Mouse (Mus musculus): ENCODE data around the gene Klhl36. TPM values are rescaled to one million over a fixed set of nuclear protein-coding genes. Genes with fewer than 3 reads are reported as not detected.

Klhl36 gene
- polyA plus RNA-seq, 1 experiment from 2014 or later: 11.0 TPM

GRCm38 (mm10) chr8:119913181-119913580 lies 51.1 kb downstream of the Klhl36 start:
- Histone ChIP-seq H3K9me3 (no peaks in the 10 kb centered on the region), H3K4me2 (replicated peaks) (peak overlapping the region; percentile 87; the same call in 1 of the 2 replicates), H3K36me3 (peaks cover 5% of the 10 kb centered on the region; the same call in 1 of the 2 replicates), H3K4me3 (no peak overlapping the region), H3K9ac (no peak overlapping the region), H3K27me3 (no peaks in the 10 kb centered on the region), H3K27ac (no peak overlapping the region), H3K4me1 (peaks cover 48% of the 10 kb centered on the region)
- no peak for ATAC-seq (ENCODE audit: insufficient number of reproducible peaks, insufficient read depth, low FRiP score, low TSS enrichment)
- WGBS: 70% methylated on average over 3 of the region's 3 CpGs

- Histone ChIP-seq H3K27me3 (no peaks in the 10 kb centered on the region), H3K4me1 (peaks cover 48% of the 10 kb centered on the region), H3K27ac (no peak overlapping the region), H3K9me3 (no peaks in the 10 kb centered on the region), H3K4me3 (no peak overlapping the region), H3K36me3 (peaks cover 8% of the 10 kb centered on the region; the same call in 1 of the 2 replicates), H3K9ac (no peak overlapping the region), H3K4me2 (replicated peaks) (no peak overlapping the region)
- 49% methylated on average over 2 of the region's 2 CpGs for WGBS
- ATAC-seq (ENCODE audit: insufficient number of reproducible peaks, insufficient read depth, low FRiP score, low TSS enrichment): no peak
Observed at GRCm38 (mm10) chr8:119914161-119914560, 52.1 kb downstream of the Klhl36 start.

GRCm38 (mm10) chr8:119915298-119915697 lies 53.2 kb downstream of the Klhl36 start:
- no peak overlapping the region for H3K27ac ChIP-seq
- H3K27me3 ChIP-seq: no peaks in the 10 kb centered on the region
- no peaks in the 10 kb centered on the region for H3K9me3 ChIP-seq
- H3K4me1 ChIP-seq: peaks cover 48% of the 10 kb centered on the region
- H3K4me3 ChIP-seq: no peak overlapping the region
- no peak overlapping the region for H3K9ac ChIP-seq
- H3K36me3 ChIP-seq: peaks cover 8% of the 10 kb centered on the region; the same call in 1 of the 2 replicates
- 83% methylated on average over 4 of the region's 4 CpGs for WGBS
- no peak overlapping the region for H3K4me2 ChIP-seq (replicated peaks)
- no peak for ATAC-seq (ENCODE audit: insufficient number of reproducible peaks, insufficient read depth, low FRiP score, low TSS enrichment)

GRCm38 (mm10) chr8:119916237-119916892 lies 54.3 kb downstream of the Klhl36 start:
- Histone ChIP-seq H3K4me3 (no peak overlapping the region), H3K36me3 (peaks cover 8% of the 10 kb centered on the region; the same call in 1 of the 2 replicates), H3K9me3 (no peaks in the 10 kb centered on the region), H3K27me3 (no peaks in the 10 kb centered on the region), H3K9ac (no peak overlapping the region), H3K27ac (no peak overlapping the region), H3K4me2 (replicated peaks) (no peak overlapping the region), H3K4me1 (peaks cover 48% of the 10 kb centered on the region)
- ATAC-seq (ENCODE audit: insufficient number of reproducible peaks, insufficient read depth, low FRiP score, low TSS enrichment): peak; percentile 49; the same call in 1 of the 2 replicates
- WGBS: 80% methylated on average over 16 of the region's 16 CpGs

GRCm38 (mm10) chr8:119917415-119917814 lies 55.3 kb downstream of the Klhl36 start:
- no peaks in the 10 kb centered on the region for H3K27me3 ChIP-seq
- peaks cover 43% of the 10 kb centered on the region for H3K4me1 ChIP-seq
- H3K4me3 ChIP-seq: no peak overlapping the region
- no peak overlapping the region for H3K27ac ChIP-seq
- 84% methylated on average over 3 of the region's 3 CpGs for WGBS
- no peak overlapping the region for H3K9ac ChIP-seq
- H3K9me3 ChIP-seq: no peaks in the 10 kb centered on the region
- no peak overlapping the region for H3K4me2 ChIP-seq (replicated peaks)
- peaks cover 8% of the 10 kb centered on the region; the same call in 1 of the 2 replicates for H3K36me3 ChIP-seq
- ATAC-seq (ENCODE audit: insufficient number of reproducible peaks, insufficient read depth, low FRiP score, low TSS enrichment): no peak

- Histone ChIP-seq H3K4me2 (replicated peaks) (no peak overlapping the region), H3K9ac (no peak overlapping the region), H3K36me3 (peaks cover 8% of the 10 kb centered on the region; the same call in 1 of the 2 replicates), H3K4me1 (peaks cover 35% of the 10 kb centered on the region), H3K4me3 (no peak overlapping the region), H3K27ac (no peak overlapping the region), H3K27me3 (no peaks in the 10 kb centered on the region), H3K9me3 (no peaks in the 10 kb centered on the region)
- no peak for ATAC-seq (ENCODE audit: insufficient number of reproducible peaks, insufficient read depth, low FRiP score, low TSS enrichment)
- WGBS: 46% methylated on average over 1 of the region's 1 CpGs
Observed at GRCm38 (mm10) chr8:119918155-119918567, 56.1 kb downstream of the Klhl36 start.

- H3K4me3 ChIP-seq: no peak overlapping the region
- 0 out of 2 replicates have a peak, but pooled peaks cover 3% of the 10 kb centered on the region for H3K4me1 ChIP-seq
- ATAC-seq (ENCODE audit: insufficient number of reproducible peaks, insufficient read depth, low FRiP score, low TSS enrichment): no peak
- H3K9me3 ChIP-seq: no peaks in the 10 kb centered on the region
- H3K4me2 ChIP-seq (replicated peaks): no peak overlapping the region
- 84% methylated on average over 5 of the region's 5 CpGs for WGBS
- H3K9ac ChIP-seq: no peak overlapping the region
- H3K36me3 ChIP-seq: 0 out of 2 replicates have a peak, but pooled peaks cover 3% of the 10 kb centered on the region
- H3K27ac ChIP-seq: no peak overlapping the region
- H3K27me3 ChIP-seq: no peaks in the 10 kb centered on the region
Observed at GRCm38 (mm10) chr8:119923259-119923658, 61.2 kb downstream of the Klhl36 start.

GRCm38 (mm10) chr8:119925428-119925827 lies 63.4 kb downstream of the Klhl36 start:
- H3K4me2 ChIP-seq (replicated peaks): no peak overlapping the region
- ATAC-seq (ENCODE audit: insufficient number of reproducible peaks, insufficient read depth, low FRiP score, low TSS enrichment): no peak
- no peak overlapping the region for H3K27ac ChIP-seq
- H3K9me3 ChIP-seq: no peaks in the 10 kb centered on the region
- no peaks in the 10 kb centered on the region for H3K36me3 ChIP-seq
- no peak overlapping the region for H3K4me3 ChIP-seq
- no peaks in the 10 kb centered on the region for H3K27me3 ChIP-seq
- no peak overlapping the region for H3K9ac ChIP-seq
- WGBS: 90% methylated on average over 4 of the region's 4 CpGs
- H3K4me1 ChIP-seq: 0 out of 2 replicates have a peak, but pooled peaks cover 3% of the 10 kb centered on the region

- Histone ChIP-seq H3K9ac (no peak overlapping the region), H3K27ac (no peak overlapping the region), H3K36me3 (no peaks in the 10 kb centered on the region), H3K4me1 (0 out of 2 replicates have a peak, but pooled peaks cover 3% of the 10 kb centered on the region), H3K4me2 (replicated peaks) (no peak overlapping the region), H3K4me3 (no peak overlapping the region), H3K9me3 (no peaks in the 10 kb centered on the region), H3K27me3 (no peaks in the 10 kb centered on the region)
- no peak for ATAC-seq (ENCODE audit: insufficient number of reproducible peaks, insufficient read depth, low FRiP score, low TSS enrichment)
- WGBS: 80% methylated on average over 2 of the region's 2 CpGs
Observed at GRCm38 (mm10) chr8:119926474-119926873, 64.4 kb downstream of the Klhl36 start.

Other genes starting within 250 kb of the Klhl36 start
- 0.10 and 0.23 TPM in 2 replicates for gene Adad2, start 249.5 kb upstream of the Klhl36 start, polyA plus RNA-seq (2016; fragmentation: Nextera tagmentation; extraction: Ambion mirVana)
- 0.08 and 0.11 TPM in 2 replicates for gene Kcng4, start 226.6 kb upstream of the Klhl36 start, polyA plus RNA-seq (2016; fragmentation: Nextera tagmentation; extraction: Ambion mirVana)
- 4.3 and 5.6 TPM in 2 replicates for gene Wfdc1, start 195.9 kb upstream of the Klhl36 start, polyA plus RNA-seq (2016; fragmentation: Nextera tagmentation; extraction: Ambion mirVana)
- 1.1 and 1.9 TPM in 2 replicates for gene Atp2c2, start 162.3 kb upstream of the Klhl36 start, polyA plus RNA-seq (2016; fragmentation: Nextera tagmentation; extraction: Ambion mirVana)
- gene Tldc1, start 83.8 kb upstream of the Klhl36 start, polyA plus RNA-seq (2016; fragmentation: Nextera tagmentation; extraction: Ambion mirVana): 11.6 and 14.4 TPM in 2 replicates
- 85.9 and 130 TPM in 2 replicates for gene Cotl1, start 21.7 kb upstream of the Klhl36 start, polyA plus RNA-seq (2016; fragmentation: Nextera tagmentation; extraction: Ambion mirVana)
- 154 TPM in 2 replicates for gene Usp10, start 48.1 kb downstream of the Klhl36 start, polyA plus RNA-seq (2016; fragmentation: Nextera tagmentation; extraction: Ambion mirVana)
- gene Gm20388, start 48.6 kb downstream of the Klhl36 start, polyA plus RNA-seq (2016; fragmentation: Nextera tagmentation; extraction: Ambion mirVana): 0.31 TPM in 1 of 2 replicates, not detected in the other
- 6.7 and 7.1 TPM in 2 replicates for gene Crispld2, start 130.2 kb downstream of the Klhl36 start, polyA plus RNA-seq (2016; fragmentation: Nextera tagmentation; extraction: Ambion mirVana)
- gene Zdhhc7, start 239.2 kb downstream of the Klhl36 start, polyA plus RNA-seq (2016; fragmentation: Nextera tagmentation; extraction: Ambion mirVana): 34.7 and 38.9 TPM in 2 replicates

Data from embryonic facial prominence, embryonic 12.5 days (tissue).